Mouse (Mus musculus) MEL (cell line): ENCODE measurements around the gene Erg. TPM values are rescaled to one million over a fixed set of nuclear protein-coding genes. Genes with fewer than 3 reads are reported as not detected.

Experiments
- DNase-seq: peaks from one replicate; pipeline ENCODE4 v3.0.0; 2011; ENCODE audit warnings: low read depth, low spot score
- H3K27ac ChIP-seq: 2 replicates; pipeline ENCODE4 v1.5.1; 2012; ENCODE audit warnings: low read depth, mild to moderate bottlenecking, control low read depth, low read length, moderate library complexity; ENCODE audit not compliant: control insufficient read depth
- H3K27me3 ChIP-seq, 2 experiments: fragments of 150-350 bp in 1 of 2; sonication (generic) in 1 of 2; 2 replicates each; pipeline ENCODE4 v1.6.1; 2012; ENCODE audit warnings: low read length in 2 of 2, mild to moderate bottlenecking in 2 of 2, improper control_type of control experiment in 1 of 2, moderate library complexity in 1 of 2; ENCODE audit not compliant: insufficient read depth in 2 of 2, control insufficient read depth in 1 of 2
- H3K36me3 ChIP-seq, 2 experiments: 2 replicates each; pipeline ENCODE4 v1.6.1; 2012 to 2014; ENCODE audit warnings: low read length in 2 of 2, improper control_type of control experiment in 1 of 2, inconsistent platforms in 1 of 2, mild to moderate bottlenecking in 1 of 2; ENCODE audit not compliant: insufficient read depth in 2 of 2, control insufficient read depth in 1 of 2
- H3K4me1 ChIP-seq, 2 experiments: fragments of 150-350 bp in 1 of 2; sonication (generic) in 1 of 2; 2 replicates each; pipeline ENCODE4 v1.6.1; 2012; ENCODE audit warnings: low read length in 2 of 2, improper control_type of control experiment in 1 of 2, mild to moderate bottlenecking in 1 of 2; ENCODE audit not compliant: insufficient read depth in 2 of 2, control insufficient read depth in 1 of 2
- H3K4me3 ChIP-seq, 2 experiments: fragments of 150-350 bp in 1 of 2; sonication (generic) in 1 of 2; 2 replicates each; pipeline ENCODE4 v1.5.1; 2012; ENCODE audit warnings: low read depth in 2 of 2, low read length in 2 of 2, mild to moderate bottlenecking in 2 of 2, moderate library complexity in 2 of 2, control low read depth in 1 of 2, improper control_type of control experiment in 1 of 2; ENCODE audit not compliant: control insufficient read depth in 1 of 2, insufficient read depth in 1 of 2
- H3K79me2 ChIP-seq: 2 replicates; pipeline ENCODE4 v1.6.1; 2012; ENCODE audit warnings: mild to moderate bottlenecking, low read length, moderate library complexity; ENCODE audit not compliant: control insufficient read depth, poor library complexity, insufficient read depth
- H3K9ac ChIP-seq: 2 replicates; pipeline ENCODE4 v1.6.1; 2012; ENCODE audit warnings: low read depth, mild to moderate bottlenecking, control low read depth, low read length, moderate library complexity; ENCODE audit not compliant: control insufficient read depth, poor library complexity, severe bottlenecking
- H3K9me3 ChIP-seq: fragments of 150-350 bp; sonication (generic); replicated peaks from 2 replicates; pipeline ENCODE4 v1.6.1; 2012; ENCODE audit warnings: mild to moderate bottlenecking, low read length, improper control_type of control experiment, moderate library complexity; ENCODE audit not compliant: insufficient read depth
- CHD1 ChIP-seq: IDR thresholded peaks from 2 replicates; pipeline ENCODE4 v1.6.1; 2012; ENCODE audit warnings: low read depth, mild to moderate bottlenecking, inconsistent platforms, low read length, improper control_type of control experiment
- CTCF ChIP-seq, 3 experiments: IDR thresholded peaks in 2 of 3; conservative IDR thresholded peaks in 1 of 3; 2 replicates each; pipeline ENCODE4 v1.5.1; 2011 to 2012; ENCODE audit warnings: low read length in 3 of 3, low read depth in 2 of 3, mild to moderate bottlenecking in 2 of 3, improper control_type of control experiment in 1 of 3, inconsistent platforms in 1 of 3, mixed read lengths in 1 of 3, moderate library complexity in 1 of 3; ENCODE audit not compliant: control insufficient read depth in 1 of 3, insufficient read depth in 1 of 3, poor library complexity in 1 of 3, severe bottlenecking in 1 of 3
- ELF1 ChIP-seq: IDR thresholded peaks from 2 replicates; pipeline ENCODE4 v1.6.1; 2014; ENCODE audit warnings: low read depth, mild to moderate bottlenecking, inconsistent platforms, low read length, improper control_type of control experiment, moderate library complexity
- EP300 ChIP-seq, 2 experiments: IDR thresholded peaks; 2 replicates each; pipeline ENCODE4 v1.6.1; 2011; ENCODE audit warnings: improper control_type of control experiment in 2 of 2, low read length in 2 of 2, low read depth in 1 of 2, mild to moderate bottlenecking in 1 of 2
- JUND ChIP-seq: IDR thresholded peaks from 2 replicates; pipeline ENCODE4 v1.6.1; 2011; ENCODE audit warnings: low read depth, mild to moderate bottlenecking, improper control_type of control experiment, low read length
- MAFK ChIP-seq: IDR thresholded peaks from 2 replicates; pipeline ENCODE4 v1.6.1; 2011; ENCODE audit warnings: low read depth, mild to moderate bottlenecking, low read length, improper control_type of control experiment, borderline replicate concordance
- MAX ChIP-seq: IDR thresholded peaks from 2 replicates; pipeline ENCODE4 v1.6.1; 2011; ENCODE audit warnings: low read length, improper control_type of control experiment
- MXI1 ChIP-seq: IDR thresholded peaks from 2 replicates; pipeline ENCODE4 v1.6.1; 2011; ENCODE audit warnings: mild to moderate bottlenecking, low read depth, low read length, improper control_type of control experiment
- MYB ChIP-seq: IDR thresholded peaks from 2 replicates; pipeline ENCODE4 v1.6.1; 2011; ENCODE audit warnings: mild to moderate bottlenecking, low read depth, low read length, improper control_type of control experiment
- NRF1 ChIP-seq: IDR thresholded peaks from 2 replicates; pipeline ENCODE4 v1.6.1; 2014; ENCODE audit warnings: low read depth, mild to moderate bottlenecking, inconsistent platforms, low read length, improper control_type of control experiment, moderate library complexity; ENCODE audit not compliant: poor library complexity, insufficient read depth, severe bottlenecking
- POLR2AphosphoS2 ChIP-seq: IDR thresholded peaks from 2 replicates; pipeline ENCODE4 v1.6.1; 2011; ENCODE audit warnings: low read length, improper control_type of control experiment
- POLR2AphosphoS5 ChIP-seq: IDR thresholded peaks from 2 replicates; pipeline ENCODE4 v1.6.1; 2012; ENCODE audit warnings: low read depth, borderline replicate concordance, mild to moderate bottlenecking, inconsistent platforms, low read length, moderate library complexity, mixed read lengths
- RAD21 ChIP-seq: IDR thresholded peaks from 2 replicates; pipeline ENCODE4 v1.6.1; 2011; ENCODE audit warnings: mild to moderate bottlenecking, low read depth, low read length, improper control_type of control experiment
- RCOR1 ChIP-seq: IDR thresholded peaks from 2 replicates; pipeline ENCODE4 v1.6.1; 2012; ENCODE audit warnings: low read depth, mild to moderate bottlenecking, inconsistent platforms, low read length, improper control_type of control experiment
- SMC3 ChIP-seq: IDR thresholded peaks from 2 replicates; pipeline ENCODE4 v1.6.1; 2011; ENCODE audit warnings: low read depth, low read length, improper control_type of control experiment
- TAL1 ChIP-seq: IDR thresholded peaks from 2 replicates; pipeline ENCODE4 v1.6.1; 2012; ENCODE audit warnings: mild to moderate bottlenecking, inconsistent platforms, low read length, moderate library complexity, mixed read lengths
- TBP ChIP-seq: IDR thresholded peaks from 2 replicates; pipeline ENCODE4 v1.8.0; 2011; ENCODE audit warnings: low read depth, low read length, improper control_type of control experiment
- TCF12 ChIP-seq: IDR thresholded peaks from 2 replicates; pipeline ENCODE4 v1.6.1; 2014; ENCODE audit warnings: low read depth, mild to moderate bottlenecking, inconsistent platforms, low read length, improper control_type of control experiment, moderate library complexity
- USF2 ChIP-seq, 2 experiments: IDR thresholded peaks; 2 replicates each; pipeline ENCODE4 v1.6.1; 2011 to 2012; ENCODE audit warnings: improper control_type of control experiment in 2 of 2, low read length in 2 of 2, borderline replicate concordance in 1 of 2, inconsistent platforms in 1 of 2, low read depth in 1 of 2, mild to moderate bottlenecking in 1 of 2; ENCODE audit not compliant: insufficient read depth in 1 of 2
- ZC3H11A ChIP-seq: IDR thresholded peaks from 2 replicates; pipeline ENCODE4 v1.6.1; 2012; ENCODE audit warnings: low read depth, mild to moderate bottlenecking, inconsistent platforms, low read length, improper control_type of control experiment
- ZKSCAN1 ChIP-seq: IDR thresholded peaks from 2 replicates; pipeline ENCODE4 v1.6.1; 2012; ENCODE audit warnings: low read depth, mild to moderate bottlenecking, inconsistent platforms, low read length, improper control_type of control experiment, moderate library complexity
- ZNF384 ChIP-seq: IDR thresholded peaks from 2 replicates; pipeline ENCODE4 v1.6.1; 2012; ENCODE audit warnings: low read depth, mild to moderate bottlenecking, inconsistent platforms, low read length, improper control_type of control experiment
- polyA plus RNA-seq, 2 experiments: library from polyadenylated mRNA; stranded (reverse) in 1 of 2; unstranded in 1 of 2; fragments of >175 nt in 1 of 2; fragments of >200 nt in 1 of 2; gene quantifications; 2 replicates each; pipeline versions ENCODE4 v1.2.1 to v1.2.4; 2012; ENCODE audit warnings: low replicate concordance in 2 of 2, low read depth in 1 of 2; ENCODE audit not compliant: insufficient read length in 2 of 2, insufficient read depth in 1 of 2, missing spikeins in 1 of 2
- total RNA-seq: library from RNA; depleted of rRNA; stranded (reverse); fragments of 300-350 nt; gene quantifications from 2 replicates; pipeline ENCODE4 v1.2.3, GENCODE M21; 2012

The Erg gene
- total and polyA plus RNA-seq, 3 experiments, result 0.11 to 0.27 TPM; not detected in 1

- Histone ChIP-seq H3K4me3 (no peak overlapping the region), H3K9me3 (no peaks in the 10 kb centered on the region), H3K27ac (no peak overlapping the region), H3K79me2 (no peaks in the 10 kb centered on the region), H3K4me1 (peaks cover 0 to 2% of the 10 kb centered on the region in 2 experiments; a peak in 1 of 4 replicates), H3K27me3 (no peaks in the 10 kb centered on the region), H3K36me3 (no peaks in the 10 kb centered on the region), H3K9ac (no peak overlapping the region)
- no peak for TF ChIP-seq MYB
- TF ChIP-seq TBP, result no peak
- TF ChIP-seq ZC3H11A, result no peak
- no peak for TF ChIP-seq TAL1
- TF ChIP-seq ZKSCAN1, result no peak
- no peak for TF ChIP-seq NRF1
- no peak for TF ChIP-seq POLR2AphosphoS5
- no peak for TF ChIP-seq CHD1
- TF ChIP-seq POLR2AphosphoS2, result no peak
- TF ChIP-seq JUND, result no peak
- TF ChIP-seq TCF12, result no peak
- no peak for TF ChIP-seq ZNF384
- no peak for TF ChIP-seq MAX
- TF ChIP-seq MAFK, result no peak
- TF ChIP-seq MXI1, result no peak
- TF ChIP-seq ELF1, result no peak
- TF ChIP-seq RAD21, result no peak
- TF ChIP-seq EP300 (IDR thresholded peaks at IDR 0.05; ENCODE audit: low read depth in 1 of 2, low read length in 2 of 2), result no peak
- TF ChIP-seq USF2 (IDR thresholded peaks at IDR 0.05; ENCODE audit: borderline replicate concordance in 1 of 2, insufficient read depth in 1 of 2, low read depth in 1 of 2, low read length in 2 of 2), result no peak
- DNase-seq, result no peak
These were observed 234.1 kb downstream of the Erg start for GRCm38 (mm10) chr16:95352266-95352665.

GRCm38 (mm10) chr16:95350499-95350898 is 235.9 kb downstream of the Erg start:
- Histone ChIP-seq H3K9ac (no peak overlapping the region), H3K4me1 (peaks cover 0 to 9% of the 10 kb centered on the region in 2 experiments), H3K79me2 (no peaks in the 10 kb centered on the region), H3K36me3 (no peaks in the 10 kb centered on the region), H3K27me3 (no peaks in the 10 kb centered on the region), H3K27ac (no peak overlapping the region), H3K4me3 (no peak overlapping the region), H3K9me3 (no peaks in the 10 kb centered on the region)
- DNase-seq, result peak; percentile 58
- TF ChIP-seq RAD21 (peak; percentile 68), NRF1 (no peak), SMC3 (peak; percentile 93), CTCF (IDR thresholded peaks at IDR 0.05 in 2 of 3, conservative IDR thresholded peaks at IDR 0.05 in 1 of 3; ENCODE audit: control insufficient read depth in 1 of 3, insufficient read depth in 1 of 3, low read depth in 2 of 3, low read length in 3 of 3, poor library complexity in 1 of 3, severe bottlenecking in 1 of 3) (peak; percentile 47 to 85 (median 79)), ZNF384 (no peak), RCOR1 (no peak), ZC3H11A (peak; percentile 80)
- TF ChIP-seq, all 39 proteins: peak for 4
